Mouse (Mus musculus) Patski (cell line): ENCODE results near the gene Larp6. TPM values are rescaled to one million over a fixed set of nuclear protein-coding genes. Genes with fewer than 3 reads are reported as not detected.

Source experiments
- ATAC-seq: fragments of 100-300 bp; one replicate; pipeline ENCODE4 v1.8.0; 2021
- CTCF ChIA-PET: fragments of 350-600 bp; sonication (Branson Sonifier 250); formaldehyde crosslinking; loops from one replicate; lab custom pipeline; 2022; ENCODE audit warnings: inconsistent platforms; lab: Charles Lee
- POLR2A ChIA-PET: fragments of 350-600 bp; sonication (Branson Sonifier 250); formaldehyde crosslinking; loops from one replicate; lab custom pipeline; 2022; ENCODE audit warnings: antibody characterized with exemption, inconsistent platforms; lab: Charles Lee
- DNase-seq: peaks from one replicate; pipeline ENCODE4 v3.0.0-alpha.2; 2011; ENCODE audit warnings: low read depth, low spot score
- H3K27me3 ChIP-seq: fragments of 371-371 bp; one replicate; pipeline ENCODE4 v1.5.1; 2021
- CTCF ChIP-seq: fragments of 100-300 bp; IDR thresholded peaks from one replicate; pipeline ENCODE4 v1.5.1; 2021
- in situ Hi-C: fragments of 300-500 bp; cut with MboI; formaldehyde crosslinking; loops from 3 replicates; pipeline ENCODE4 v1.11.1; 2018; ENCODE audit warnings: low pct_unique_long_range_greater_than_20kb, mixed read lengths
- polyA plus RNA-seq: library from polyadenylated mRNA; unstranded; gene quantifications from one replicate; pipeline ENCODE4 v1.2.3, GENCODE M21; 2021

The Larp6 gene
- polyA plus RNA-seq, 1 experiment from 2014 or later, result not detected

- CTCF ChIA-PET, result interaction anchor here (1.0 to 2.8 kb wide), 3 partner anchors 13 to 35 kb away, joined by 3 to 10 read pairs (median 3); no protein-coding TSS in a partner anchor
- no peak for TF ChIP-seq CTCF
- DNase-seq, result no peak
- in situ Hi-C loops, result no loop called here
- no peak for ATAC-seq
- H3K27me3 ChIP-seq, result no peaks in the 10 kb centered on the region
- POLR2A ChIA-PET, result interaction anchor here (1.2 kb wide), 1 partner anchor 14 kb away, joined by 3 read pairs; no protein-coding TSS in a partner anchor
These were observed 44.3 kb downstream of the Larp6 start for GRCm38 (mm10) chr9:60756866-60757740.

GRCm38 (mm10) chr9:60757817-60758216, 45.0 kb downstream of the Larp6 start:
- no peak for TF ChIP-seq CTCF
- POLR2A ChIA-PET, result interaction anchor here (0.6 to 1.2 kb wide), 2 partner anchors 15 to 1098 kb away, joined by 3 to 4 read pairs; no protein-coding TSS in a partner anchor
- no peaks in the 10 kb centered on the region for H3K27me3 ChIP-seq
- ATAC-seq (no peak), DNase-seq (no peak)
- in situ Hi-C loops, result no loop called here
- CTCF ChIA-PET, result interaction anchor here (1.0 to 2.8 kb wide), 3 partner anchors 13 to 34 kb away, joined by 3 to 10 read pairs (median 3); no protein-coding TSS in a partner anchor

- POLR2A ChIA-PET, result no interaction called here
- H3K27me3 ChIP-seq, result no peaks in the 10 kb centered on the region
- CTCF ChIA-PET, result interaction anchor here (2.8 kb wide), 1 partner anchor 15 kb away, joined by 10 read pairs; no protein-coding TSS in a partner anchor
- ATAC-seq (no peak), DNase-seq (no peak)
- in situ Hi-C loops, result no loop called here
- no peak for TF ChIP-seq CTCF
These were observed 46.7 kb downstream of the Larp6 start for GRCm38 (mm10) chr9:60759436-60760007.

- H3K27me3 ChIP-seq, result no peaks in the 10 kb centered on the region
- in situ Hi-C loops, result no loop called here
- DNase-seq, result no peak
- no peak for ATAC-seq
- no peak for TF ChIP-seq CTCF
- ChIA-PET CTCF (interaction anchor here (2.0 kb wide), 1 partner anchor 10 kb away, joined by 4 read pairs; no protein-coding TSS in a partner anchor), POLR2A (interaction anchor here (1.3 kb wide), 1 partner anchor 30 kb away, joined by 3 read pairs; no protein-coding TSS in a partner anchor)
These were observed 52.4 kb downstream of the Larp6 start for GRCm38 (mm10) chr9:60765181-60765580.

GRCm38 (mm10) chr9:60768393-60768792, 55.6 kb downstream of the Larp6 start:
- in situ Hi-C loops, result no loop called here
- TF ChIP-seq CTCF, result no peak
- POLR2A ChIA-PET, result no interaction called here
- no peaks in the 10 kb centered on the region for H3K27me3 ChIP-seq
- no peak for ATAC-seq
- DNase-seq, result no peak
- CTCF ChIA-PET, result no interaction called here

- no peak for ATAC-seq
- ChIA-PET POLR2A (no interaction called here), CTCF (no interaction called here)
- in situ Hi-C loops, result no loop called here
- no peaks in the 10 kb centered on the region for H3K27me3 ChIP-seq
- DNase-seq, result no peak
- TF ChIP-seq CTCF, result no peak
These were observed 56.9 kb downstream of the Larp6 start for GRCm38 (mm10) chr9:60769711-60770111.

- CTCF ChIA-PET, result interaction anchor here (0.9 kb wide), 1 partner anchor 49 kb away, joined by 4 read pairs; no protein-coding TSS in a partner anchor
- no peak for ATAC-seq
These were observed 60.9 kb downstream of the Larp6 start for GRCm38 (mm10) chr9:60773713-60774112.

GRCm38 (mm10) chr9:60776899-60777298, 64.1 kb downstream of the Larp6 start:
- no peak for TF ChIP-seq CTCF
- ChIA-PET CTCF (interaction anchor here (1.1 to 1.2 kb wide), 3 partner anchors 13 to 19 kb away, joined by 3 read pairs; no protein-coding TSS in a partner anchor), POLR2A (no interaction called here)
- in situ Hi-C loops, result no loop called here
- ATAC-seq (no peak), DNase-seq (no peak)
- no peaks in the 10 kb centered on the region for H3K27me3 ChIP-seq

More at GRCm38 (mm10) chr9:60773713-60774112, 60.9 kb downstream of the Larp6 start:
- in situ Hi-C loops, result no loop called here
- no peaks in the 10 kb centered on the region for H3K27me3 ChIP-seq
- no peak for TF ChIP-seq CTCF
- POLR2A ChIA-PET, result no interaction called here
- no peak for DNase-seq

- DNase-seq (no peak), ATAC-seq (no peak)
- POLR2A ChIA-PET, result no interaction called here
- in situ Hi-C loops, result no loop called here
- CTCF ChIA-PET, result no interaction called here
- no peak for TF ChIP-seq CTCF
- peaks cover 3% of the 10 kb centered on the region for H3K27me3 ChIP-seq
These were observed 69.4 kb downstream of the Larp6 start for GRCm38 (mm10) chr9:60782057-60782789.

GRCm38 (mm10) chr9:60785069-60785468, 72.3 kb downstream of the Larp6 start:
- TF ChIP-seq CTCF, result no peak
- ATAC-seq, result no peak
- ChIA-PET POLR2A (no interaction called here), CTCF (no interaction called here)
- DNase-seq, result no peak
- peaks cover 3% of the 10 kb centered on the region for H3K27me3 ChIP-seq
- in situ Hi-C loops, result no loop called here
